ENCODE assay signal across 19 mouse cellular contexts in the genomic region with DNA sequence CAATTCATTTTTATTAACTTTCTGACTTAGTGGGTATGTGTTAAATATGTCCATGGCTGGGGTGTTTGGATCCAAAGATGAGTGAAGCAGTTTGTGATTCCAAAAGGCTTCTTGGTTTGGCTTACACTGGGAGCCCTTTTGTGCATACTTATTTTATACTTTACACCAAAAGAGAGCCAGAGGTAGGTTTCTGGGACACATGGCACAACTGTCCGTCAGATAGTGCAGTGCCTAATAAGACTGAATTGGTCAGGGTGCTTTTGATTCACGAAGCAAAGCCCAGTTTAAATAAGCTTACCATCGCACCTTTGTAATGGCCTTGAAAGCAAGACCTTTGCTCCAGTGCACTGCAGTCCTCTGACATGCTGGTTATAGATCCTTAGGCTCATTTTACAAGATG. TPM values are rescaled to one million over a fixed set of nuclear protein-coding genes. Genes with fewer than 3 reads are reported as not detected.
DNase-seq lines count a peak whose midpoint lies in the region; ATAC-seq and TF ChIP-seq lines count a peak whose summit lies in the region.
"Had no signal": no experiment of that assay in that cellular context is flagged by ENCODE, and none has a peak within 500 bp of the region (broad histone marks: within the 10 kb centered on the region; RNA-seq: fewer than 3 reads in every experiment).

No protein-coding gene starts in this region.

- intact Hi-C loops in heart, postnatal 36 days (cut with DNase I) = no loop called here

- no peaks in the 10 kb centered on the region for H3K27me3 ChIP-seq in heart, embryonic 11.5 days (ENCODE audit: control insufficient read depth, insufficient read depth, low read length)
- no peaks in the 10 kb centered on the region for H3K27me3 ChIP-seq in heart, embryonic 13.5 days (replicated peaks)
- H3K27me3 ChIP-seq in liver, postnatal 0 days (ENCODE audit: insufficient read depth, low read length) = no peaks in the 10 kb centered on the region
- H3K27me3 ChIP-seq in liver, embryonic 11.5 days (replicated peaks; ENCODE audit: control insufficient read depth, insufficient read depth, low read length) = no peaks in the 10 kb centered on the region
- H3K27me3 ChIP-seq: forebrain, embryonic 13.5 days; forebrain, embryonic 15.5 days had no signal

- no peak for TF ChIP-seq EP300 in liver, postnatal 0 days (IDR thresholded peaks at IDR 0.05; ENCODE audit: low read depth)

- H3K4me1 ChIP-seq in heart, embryonic 11.5 days (ENCODE audit: control insufficient read depth, insufficient read depth, low read length) = peaks cover 41% of the 10 kb centered on the region
- peaks cover 74% of the 10 kb centered on the region for H3K4me1 ChIP-seq in heart, embryonic 13.5 days
- H3K4me1 ChIP-seq in liver, postnatal 0 days (ENCODE audit: insufficient read depth) = peaks cover 33% of the 10 kb centered on the region
- peaks cover 8% of the 10 kb centered on the region for H3K4me1 ChIP-seq in liver, embryonic 11.5 days (replicated peaks; ENCODE audit: control insufficient read depth, insufficient read depth, low read length)
- peaks cover 30% of the 10 kb centered on the region for H3K4me1 ChIP-seq in brown adipose tissue, adult 24 weeks (ENCODE audit: control insufficient read depth, insufficient read depth, insufficient read length, low read length)

- no peak overlapping the region for H3K4me3 ChIP-seq in heart, embryonic 11.5 days (ENCODE audit: low read depth, low read length)
- no peak overlapping the region for H3K4me3 ChIP-seq in heart, embryonic 13.5 days
- H3K4me3 ChIP-seq in liver, postnatal 0 days (ENCODE audit: low read depth, low read length) = no peak overlapping the region
- H3K4me3 ChIP-seq in liver, embryonic 11.5 days (ENCODE audit: low read depth, low read length) = no peak overlapping the region
- H3K4me3 ChIP-seq in brown adipose tissue, adult 24 weeks (ENCODE audit: insufficient read depth, low read depth, low read length) = peak overlapping the region; percentile 14; the same call in 1 of the 2 replicates
- H3K4me3 ChIP-seq: forebrain, embryonic 13.5 days; forebrain, embryonic 15.5 days had no signal

- H3K4me2 ChIP-seq in heart, embryonic 11.5 days = no peak overlapping the region
- no peak overlapping the region for H3K4me2 ChIP-seq in heart, embryonic 13.5 days
- H3K4me2 ChIP-seq in liver, postnatal 0 days (ENCODE audit: low read depth, low read length) = peak overlapping the region; percentile 19; the same call in 1 of the 2 replicates
- H3K4me2 ChIP-seq in liver, embryonic 11.5 days = no peak overlapping the region
- H3K4me2 ChIP-seq: forebrain, embryonic 13.5 days; forebrain, embryonic 15.5 days had no signal

- H3K36me3 ChIP-seq in heart, embryonic 11.5 days (ENCODE audit: control insufficient read depth, insufficient read depth, low read length) = no peaks in the 10 kb centered on the region; the same call in 1 of the 2 replicates
- H3K36me3 ChIP-seq in heart, embryonic 13.5 days = no peaks in the 10 kb centered on the region; the same call in 1 of the 2 replicates
- no peaks in the 10 kb centered on the region for H3K36me3 ChIP-seq in liver, postnatal 0 days (replicated peaks; ENCODE audit: insufficient read depth, low read length)
- H3K36me3 ChIP-seq in liver, embryonic 11.5 days (ENCODE audit: control insufficient read depth, insufficient read depth, low read length) = no peaks in the 10 kb centered on the region
- H3K36me3 ChIP-seq: forebrain, embryonic 15.5 days had no signal

- TF ChIP-seq CTCF in liver, postnatal 0 days (IDR thresholded peaks at IDR 0.05; ENCODE audit: low read depth) = no peak

- H3K9me3 ChIP-seq in heart, embryonic 11.5 days (replicated peaks; ENCODE audit: control insufficient read depth, low read length) = no peaks in the 10 kb centered on the region
- no peaks in the 10 kb centered on the region for H3K9me3 ChIP-seq in heart, embryonic 13.5 days
- H3K9me3 ChIP-seq in liver, postnatal 0 days (ENCODE audit: low read length) = no peaks in the 10 kb centered on the region
- H3K9me3 ChIP-seq in liver, embryonic 11.5 days (ENCODE audit: control insufficient read depth, low read length) = no peaks in the 10 kb centered on the region
- H3K9me3 ChIP-seq: forebrain, embryonic 13.5 days; forebrain, embryonic 15.5 days had no signal

- no peak overlapping the region for H3K27ac ChIP-seq in heart, embryonic 11.5 days (ENCODE audit: low read depth, low read length)
- no peak overlapping the region for H3K27ac ChIP-seq in heart, embryonic 13.5 days (replicated peaks)
- H3K27ac ChIP-seq in liver, postnatal 0 days (ENCODE audit: low read depth) = peak overlapping the region; percentile 44; the same call in 1 of the 2 replicates
- no peak overlapping the region for H3K27ac ChIP-seq in liver, embryonic 11.5 days (ENCODE audit: low read depth, low read length)
- peak overlapping the region; percentile 31; the same call in 1 of the 2 replicates for H3K27ac ChIP-seq in brown adipose tissue, adult 24 weeks (replicated peaks; ENCODE audit: low read depth, low read length)
- H3K27ac ChIP-seq: forebrain, embryonic 13.5 days; forebrain, embryonic 15.5 days had no signal

- DNase-seq in heart, adult 11 months = peak; percentile 61
- no peak for DNase-seq in heart, postnatal 36 days
- DNase-seq in liver, postnatal 0 days = no peak
- DNase-seq in liver, embryonic 11.5 days (ENCODE audit: low spot score) = no peak
- DNase-seq in kidney, postnatal 36 days = no peak
- DNase-seq: adrenal gland, adult 2 months; adrenal gland, postnatal 10 days; adrenal gland, postnatal 25 days; cerebellum, adult 11-12 months; cerebellum, adult 2 months; cerebellum, adult 9-10 months; cerebellum, postnatal 10 days; cerebellum, postnatal 25 days; forebrain, postnatal 0 days had no signal

- ATAC-seq in heart, embryonic 11.5 days (replicated peaks; ENCODE audit: insufficient number of reproducible peaks, low FRiP score, low TSS enrichment) = no peak
- no peak for ATAC-seq in heart, embryonic 13.5 days (ENCODE audit: extremely low read depth, insufficient number of reproducible peaks, low FRiP score, low TSS enrichment)
- no peak for ATAC-seq in liver, postnatal 0 days
- no peak for ATAC-seq in liver, embryonic 11.5 days (replicated peaks; ENCODE audit: low FRiP score)
- ATAC-seq: forebrain, embryonic 13.5 days; forebrain, embryonic 15.5 days; forebrain, postnatal 0 days had no signal

- WGBS in heart, embryonic 11.5 days (ENCODE audit: insufficient replicate concordance) = 84% methylated on average over 3 of the region's 3 CpGs
- 83% methylated on average over 3 of the region's 3 CpGs for WGBS in heart, embryonic 13.5 days
- WGBS in liver, postnatal 0 days (ENCODE audit: insufficient replicate concordance) = 73% methylated on average over 3 of the region's 3 CpGs
- WGBS in liver, embryonic 11.5 days = 90% methylated on average over 3 of the region's 3 CpGs

- no peak overlapping the region for H3K9ac ChIP-seq in heart, embryonic 11.5 days (ENCODE audit: low read depth, low read length)
- peak overlapping the region; percentile 52; the same call in 1 of the 2 replicates for H3K9ac ChIP-seq in heart, embryonic 13.5 days
- no peak overlapping the region for H3K9ac ChIP-seq in liver, postnatal 0 days (replicated peaks)
- H3K9ac ChIP-seq in liver, embryonic 11.5 days (ENCODE audit: low read depth, low read length) = no peak overlapping the region
- H3K9ac ChIP-seq: forebrain, embryonic 13.5 days; forebrain, embryonic 15.5 days; forebrain, postnatal 0 days had no signal

RNA-seq across cellular contexts. Expression of a gene that starts 3.3 kb away (rescaled TPM):
- polyA plus RNA-seq in heart, embryonic 11.5 days (2014; fragmentation: Nextera tagmentation; extraction: Ambion mirVana) = 91.2 and 102 TPM in 2 replicates
- 65.2 and 69.6 TPM in 2 replicates for polyA plus RNA-seq in heart, embryonic 13.5 days (2015; fragmentation: Nextera tagmentation; extraction: Ambion mirVana)
- 10 to 100 TPM; 28.8 to 35.2 TPM for total RNA-seq in heart, postnatal 36 days (2021)
- 107 and 112 TPM in 2 replicates for polyA plus RNA-seq in liver, postnatal 0 days (2015; fragmentation: Nextera tagmentation; extraction: Ambion mirVana)
- 54.1 and 56.0 TPM in 2 replicates for polyA plus RNA-seq in liver, embryonic 11.5 days (2014; fragmentation: Nextera tagmentation; extraction: Ambion mirVana)
- 85.7 and 123 TPM in 2 replicates for polyA plus RNA-seq in brown adipose tissue, adult 24 weeks (2012; ENCODE audit: insufficient read depth, insufficient read length, missing spikeins)

Comparison
In these comparisons a context has a peak if more than half of its experiments do, and no peak if none do; other contexts are left out.
1. H3K27ac ChIP-seq: peak in liver, postnatal 0 days (single experiment) and brown adipose tissue, adult 24 weeks (single experiment); none in heart, embryonic 11.5 days (single experiment), heart, embryonic 13.5 days (single experiment) and liver, embryonic 11.5 days (single experiment).